Mouse (Mus musculus) heart, embryonic 15.5 days (tissue): Measurements from ENCODE around the gene Lst1. TPM values are rescaled to one million over a fixed set of nuclear protein-coding genes. Genes with fewer than 3 reads are reported as not detected.

Experiments
- ATAC-seq: fragments of 200-750 bp; cut with Nextera tagmentation; replicated peaks from 2 replicates; pipeline ENCODE4 v1.8.0; 2017; ENCODE audit warnings: low read depth, moderate TSS enrichment; ENCODE audit not compliant: insufficient number of reproducible peaks, insufficient read depth, low FRiP score
- H3K27ac ChIP-seq: fragments of 300-500 bp; sonication (generic); 2 replicates; pipeline ENCODE4 v1.5.1; 2015; ENCODE audit warnings: mild to moderate bottlenecking, inconsistent platforms
- H3K27me3 ChIP-seq: fragments of 300-500 bp; sonication (generic); 2 replicates; pipeline ENCODE4 v1.6.1; 2015; ENCODE audit warnings: inconsistent platforms
- H3K36me3 ChIP-seq: fragments of 300-500 bp; sonication (generic); 2 replicates; pipeline ENCODE4 v1.6.1; 2015; ENCODE audit warnings: mild to moderate bottlenecking, inconsistent platforms
- H3K4me1 ChIP-seq: fragments of 300-500 bp; sonication (generic); replicated peaks from 2 replicates; pipeline ENCODE4 v1.6.1; 2015; ENCODE audit warnings: inconsistent platforms
- H3K4me2 ChIP-seq: fragments of 300-500 bp; sonication (generic); 2 replicates; pipeline ENCODE4 v1.6.1; 2015; ENCODE audit warnings: inconsistent platforms, mild to moderate bottlenecking, moderate library complexity
- H3K4me3 ChIP-seq: fragments of 300-500 bp; sonication (generic); 2 replicates; pipeline ENCODE4 v1.5.1; 2015; ENCODE audit warnings: mild to moderate bottlenecking, inconsistent platforms
- H3K9ac ChIP-seq: fragments of 300-500 bp; sonication (generic); 2 replicates; pipeline ENCODE4 v1.6.1; 2015; ENCODE audit warnings: mild to moderate bottlenecking, inconsistent platforms
- H3K9me3 ChIP-seq: fragments of 300-500 bp; sonication (generic); replicated peaks from 2 replicates; pipeline ENCODE4 v1.6.1; 2016; ENCODE audit warnings: inconsistent platforms
- WGBS: fragments of 180-500 bp; shearing (Covaris S2); methylation state at CpG from one replicate; pipeline ENCODE4 v1.1.7; 2015; ENCODE audit warnings: mixed read lengths; 5-methylcytosine and 5-hydroxymethylcytosine counted together
- polyA plus RNA-seq: library from polyadenylated mRNA; unstranded; fragments of >200 nt; fragmentation: Nextera tagmentation; extraction: Ambion mirVana; gene quantifications from 2 replicates; pipeline ENCODE4 v1.2.1, GENCODE M21; 2015

The Lst1 gene
- polyA plus RNA-seq, 1 experiment from 2014 or later, result 8.1 TPM

DNA sequence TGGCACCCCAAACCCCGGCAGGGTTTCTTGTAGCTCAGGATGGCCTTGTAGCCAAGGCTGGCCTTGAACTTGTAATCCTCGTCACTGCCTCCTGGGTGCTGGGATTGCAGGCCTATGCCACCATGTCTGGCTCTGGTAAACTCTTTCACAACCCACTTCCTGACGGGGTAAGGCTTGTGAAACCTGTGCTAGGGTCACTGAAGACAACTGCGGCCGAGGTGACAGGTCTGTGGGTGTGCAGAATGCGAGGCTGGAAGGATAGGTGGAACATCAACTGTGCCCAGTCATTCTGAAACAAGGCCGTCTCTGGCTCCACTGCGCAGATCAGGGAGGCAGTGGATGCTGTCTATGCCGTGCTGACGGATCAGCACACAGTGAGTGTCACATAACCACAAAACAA lies 42.8 kb upstream of the Lst1 start:
- H3K9ac ChIP-seq, result no peak overlapping the region
- H3K27me3 ChIP-seq, result no peaks in the 10 kb centered on the region
- no peak overlapping the region for H3K4me3 ChIP-seq
- no peak overlapping the region for H3K27ac ChIP-seq
- H3K4me2 ChIP-seq, result no peak overlapping the region
- WGBS, result 87% methylated on average over 10 of the region's 10 CpGs
- H3K36me3 ChIP-seq, result peaks cover 37% of the 10 kb centered on the region
- peaks cover 37% of the 10 kb centered on the region for H3K4me1 ChIP-seq
- no peak for ATAC-seq
- no peaks in the 10 kb centered on the region for H3K9me3 ChIP-seq

DNA sequence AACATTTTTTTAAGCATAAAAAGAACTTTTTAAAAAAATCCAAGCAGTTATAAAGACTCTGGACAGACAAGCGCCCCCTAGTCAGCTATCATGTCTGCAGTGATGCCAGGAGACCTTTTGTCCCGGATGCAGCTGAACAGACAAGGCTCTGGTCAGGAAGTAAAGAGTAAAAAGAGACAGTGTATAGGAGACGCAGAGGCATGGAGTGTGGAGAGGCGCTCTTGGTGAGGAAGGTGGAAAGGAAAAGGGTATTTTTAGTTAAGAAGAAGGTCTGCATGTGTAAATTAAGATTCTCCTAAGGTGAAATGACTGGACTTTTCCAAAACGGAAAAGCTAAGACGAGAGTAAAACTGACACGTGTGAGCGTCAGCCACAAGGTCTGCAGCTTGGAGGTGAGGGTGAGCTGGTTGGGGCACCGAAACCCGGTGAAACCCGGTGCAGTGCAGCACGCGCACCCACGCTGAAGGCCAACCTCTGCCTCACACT lies 38.4 kb upstream of the Lst1 start:
- H3K4me1 ChIP-seq, result 0 out of 2 replicates have a peak, but pooled peaks cover 7% of the 10 kb centered on the region
- no peak overlapping the region for H3K4me3 ChIP-seq
- H3K9me3 ChIP-seq, result no peaks in the 10 kb centered on the region
- no peak overlapping the region for H3K9ac ChIP-seq
- H3K27ac ChIP-seq, result no peak overlapping the region
- H3K27me3 ChIP-seq, result no peaks in the 10 kb centered on the region
- 74% methylated on average over 14 of the region's 14 CpGs for WGBS
- no peak for ATAC-seq
- H3K4me2 ChIP-seq, result no peak overlapping the region
- H3K36me3 ChIP-seq, result peaks cover 42% of the 10 kb centered on the region

- Histone ChIP-seq H3K27ac (no peak overlapping the region), H3K4me1 (peaks cover 14% of the 10 kb centered on the region), H3K9me3 (no peaks in the 10 kb centered on the region), H3K4me3 (no peak overlapping the region), H3K9ac (no peak overlapping the region), H3K27me3 (no peaks in the 10 kb centered on the region), H3K36me3 (peaks cover 37% of the 10 kb centered on the region), H3K4me2 (no peak overlapping the region)
- no peak for ATAC-seq
- 90% methylated on average over 5 of the region's 5 CpGs for WGBS
These were observed 37.2 kb upstream of the Lst1 start for GRCm38 (mm10) chr17:35225456-35225855.

DNA sequence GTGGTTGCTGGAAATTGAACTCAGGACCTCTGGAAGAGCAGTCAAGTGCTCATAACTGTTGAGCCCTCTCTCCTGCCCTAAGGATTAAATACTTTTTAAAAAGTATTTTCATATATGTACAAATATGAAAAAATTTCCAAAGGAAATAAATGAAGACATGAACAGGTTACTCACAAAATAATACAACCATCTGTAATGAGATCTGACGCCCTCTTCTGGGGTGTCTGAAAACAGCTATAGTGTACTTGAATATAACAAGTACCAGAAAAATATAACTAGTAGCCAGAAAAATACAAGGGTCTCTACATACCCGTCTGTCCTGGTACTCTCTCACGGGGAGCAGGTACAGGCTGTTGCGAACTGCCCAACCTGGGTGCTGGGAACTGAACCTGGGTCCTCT lies 36.4 kb upstream of the Lst1 start:
- H3K27ac ChIP-seq, result no peak overlapping the region
- ATAC-seq, result no peak
- no peak overlapping the region for H3K4me3 ChIP-seq
- peaks cover 22% of the 10 kb centered on the region for H3K4me1 ChIP-seq
- H3K9me3 ChIP-seq, result no peaks in the 10 kb centered on the region
- no peak overlapping the region for H3K9ac ChIP-seq
- no peaks in the 10 kb centered on the region for H3K27me3 ChIP-seq
- peaks cover 36% of the 10 kb centered on the region for H3K36me3 ChIP-seq
- 99% methylated on average over 4 of the region's 4 CpGs for WGBS
- H3K4me2 ChIP-seq, result no peak overlapping the region

DNA sequence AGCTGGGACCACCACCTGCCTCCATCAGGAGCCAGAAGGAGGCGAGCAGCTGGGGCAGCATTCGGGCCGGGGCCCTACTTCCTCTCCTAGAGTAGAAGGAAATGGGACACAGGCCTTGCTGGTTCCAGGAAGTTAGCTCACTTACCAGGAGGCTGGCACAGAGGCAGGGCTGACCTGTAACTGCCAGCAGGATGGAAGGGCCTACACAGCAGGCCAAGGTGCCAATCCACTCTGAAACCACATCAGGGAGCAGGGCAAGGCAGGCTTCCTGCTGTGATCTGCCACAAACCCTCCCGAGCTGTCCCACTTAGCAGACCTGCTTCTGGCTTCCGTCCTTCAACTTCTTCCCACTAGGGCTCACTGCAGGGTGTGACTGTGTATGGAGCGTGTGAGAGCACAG lies 34.1 kb upstream of the Lst1 start:
- Histone ChIP-seq H3K4me1 (peaks cover 34% of the 10 kb centered on the region), H3K9me3 (no peaks in the 10 kb centered on the region), H3K27me3 (no peaks in the 10 kb centered on the region), H3K9ac (no peak overlapping the region), H3K27ac (peak overlapping the region; percentile 39), H3K4me2 (no peak overlapping the region), H3K4me3 (no peak overlapping the region), H3K36me3 (peaks cover 16% of the 10 kb centered on the region; the same call in 1 of the 2 replicates)
- 51% methylated on average over 6 of the region's 6 CpGs for WGBS
- ATAC-seq, result no peak

DNA sequence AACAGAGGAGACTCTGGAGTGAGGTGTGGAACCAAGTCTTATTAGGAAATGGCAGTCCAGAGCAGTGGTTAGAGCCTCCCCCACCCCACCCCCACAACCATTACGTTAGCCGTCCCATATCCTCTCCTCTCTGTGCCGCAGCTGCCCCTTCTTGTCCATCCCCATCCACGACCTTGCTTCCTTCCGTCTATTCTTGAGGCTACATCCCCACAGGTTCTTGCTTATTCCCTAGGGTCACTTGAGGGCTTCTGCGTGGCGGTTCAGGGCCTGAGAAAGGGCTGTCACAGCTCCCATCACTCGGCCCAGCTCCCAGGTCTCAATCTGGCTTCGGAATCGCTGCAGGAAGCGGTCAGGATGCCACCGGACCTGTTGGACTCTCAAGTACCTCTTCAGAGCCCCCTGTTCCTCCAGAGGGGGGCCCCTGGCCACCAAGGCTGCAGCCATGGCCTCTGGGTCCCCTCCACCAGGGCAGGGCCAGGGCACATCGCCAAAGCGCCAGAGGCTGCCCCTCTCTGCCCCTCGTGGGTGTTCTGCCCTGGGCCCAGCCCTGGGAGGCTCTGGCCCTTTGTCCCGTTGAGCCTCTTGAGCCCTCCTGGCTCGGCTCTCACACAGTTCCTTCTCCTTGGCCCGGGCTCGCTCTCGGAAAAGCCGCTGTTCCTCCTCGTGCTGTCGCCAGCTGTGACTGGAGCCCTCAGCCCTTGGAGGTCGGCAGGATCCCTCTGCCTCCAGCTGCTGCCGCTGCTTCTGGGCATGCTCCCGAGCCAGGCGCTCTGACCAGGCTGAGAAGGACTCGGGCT lies 32.1 kb upstream of the Lst1 start, which contains the start of gene Gm16181:
Gene Gm16181 (plus strand): TSS at position 679 of the 797 bp plus-strand sequence.
- Histone ChIP-seq H3K36me3 (peaks cover 11% of the 10 kb centered on the region; the same call in 1 of the 2 replicates), H3K4me3 (no peak within 1 kb of the TSS), H3K4me1 (peaks cover 28% of the 10 kb centered on the region), H3K9ac (no peak within 1 kb of the TSS), H3K9me3 (no peaks in the 10 kb centered on the region), H3K27me3 (no peaks in the 10 kb centered on the region), H3K4me2 (no peak within 1 kb of the TSS), H3K27ac (peak within 1 kb of the TSS; percentile 60)
- 66% methylated on average over 28 of the region's 28 CpGs for WGBS
- ATAC-seq, result no peak

- no peak overlapping the region for H3K4me3 ChIP-seq
- H3K9ac ChIP-seq, result no peak overlapping the region
- H3K4me1 ChIP-seq, result peaks cover 29% of the 10 kb centered on the region
- no peaks in the 10 kb centered on the region for H3K9me3 ChIP-seq
- ATAC-seq, result no peak
- no peak overlapping the region for H3K4me2 ChIP-seq
- peaks cover 6% of the 10 kb centered on the region; the same call in 1 of the 2 replicates for H3K36me3 ChIP-seq
- 54% methylated on average over 6 of the region's 6 CpGs for WGBS
- no peaks in the 10 kb centered on the region for H3K27me3 ChIP-seq
- peak overlapping the region; percentile 58 for H3K27ac ChIP-seq
These were observed 31.4 kb upstream of the Lst1 start for GRCm38 (mm10) chr17:35219601-35220041.

DNA sequence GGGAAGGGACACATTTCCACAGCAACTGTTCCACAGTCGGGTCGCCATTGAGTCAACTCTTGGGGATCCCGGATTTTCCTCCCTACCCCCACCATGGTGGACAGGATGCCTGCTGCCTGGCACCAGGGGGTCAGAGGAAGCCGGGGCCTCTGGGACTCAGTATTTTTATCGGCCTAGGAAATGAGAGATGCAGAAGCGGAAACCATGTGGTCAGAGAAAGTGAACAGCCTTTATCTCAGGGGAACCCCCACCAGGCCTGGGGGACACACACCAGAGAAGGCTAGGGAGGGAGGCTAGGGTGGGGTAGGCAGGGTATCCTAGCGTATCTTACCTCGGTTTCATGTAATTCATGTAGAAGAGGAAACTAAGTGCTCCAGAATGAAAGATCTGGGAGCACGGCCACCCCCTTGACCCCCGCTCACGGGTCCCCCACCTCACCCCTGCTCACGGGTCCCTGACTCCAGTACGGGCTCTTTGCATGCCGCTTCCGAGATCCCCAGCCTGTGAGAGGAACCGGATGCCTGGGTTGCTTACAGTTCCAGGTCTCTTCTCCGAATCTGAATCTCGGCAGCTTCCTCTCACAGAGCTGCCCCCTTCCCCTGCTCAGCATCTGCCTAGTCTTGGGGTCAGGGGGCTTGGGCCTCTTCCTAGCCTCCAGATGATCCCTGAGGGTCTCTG lies 30.4 kb upstream of the Lst1 start:
- no peak overlapping the region for H3K9ac ChIP-seq
- WGBS, result 56% methylated on average over 18 of the region's 18 CpGs
- H3K27me3 ChIP-seq, result no peaks in the 10 kb centered on the region
- H3K27ac ChIP-seq, result peak overlapping the region; percentile 58
- ATAC-seq, result peak; percentile 72
- peaks cover 32% of the 10 kb centered on the region for H3K4me1 ChIP-seq
- H3K4me2 ChIP-seq, result peak overlapping the region; percentile 33
- H3K9me3 ChIP-seq, result no peaks in the 10 kb centered on the region
- no peak overlapping the region for H3K4me3 ChIP-seq
- H3K36me3 ChIP-seq, result peaks cover 6% of the 10 kb centered on the region; the same call in 1 of the 2 replicates

DNA sequence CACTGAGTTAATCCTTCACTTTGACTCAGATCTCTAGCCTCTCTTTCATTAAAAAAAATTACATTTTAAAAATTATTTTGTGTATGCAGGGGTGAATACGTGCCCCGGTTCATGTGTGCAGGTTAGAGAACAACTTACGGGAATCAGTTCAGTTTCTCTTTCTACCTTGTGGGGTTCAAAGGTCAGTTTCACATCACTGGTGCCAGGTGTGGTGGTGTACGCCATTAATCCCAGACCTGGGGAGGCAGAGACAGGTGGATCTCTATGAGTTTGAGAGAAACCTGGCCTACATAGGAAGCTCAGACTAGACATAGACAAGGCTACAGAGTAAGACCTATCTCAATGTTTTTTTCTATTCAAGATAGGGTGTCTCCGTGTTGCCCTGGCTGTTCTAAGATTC lies 24.8 kb upstream of the Lst1 start:
- no peaks in the 10 kb centered on the region for H3K27me3 ChIP-seq
- ATAC-seq, result no peak
- WGBS, result 86% methylated on average over 5 of the region's 5 CpGs

DNA sequence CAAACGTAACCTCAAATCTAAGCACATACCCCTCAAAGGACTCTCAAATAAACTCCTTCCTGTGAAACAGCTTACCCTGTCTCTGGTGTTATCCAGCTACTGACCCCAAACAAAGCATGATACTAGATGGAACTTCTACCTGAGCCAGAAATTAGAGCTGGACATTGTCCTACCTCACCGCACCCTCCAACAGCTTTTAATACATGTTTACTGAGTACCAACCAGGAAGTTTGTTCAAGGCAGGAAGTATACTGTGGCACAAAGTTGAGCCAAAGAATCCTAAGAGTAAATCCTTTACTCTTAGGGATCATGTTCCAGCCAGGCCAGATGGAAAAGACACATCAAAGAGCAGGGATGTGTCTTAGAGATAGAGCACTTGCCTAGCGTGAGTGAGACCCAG lies 22.4 kb upstream of the Lst1 start:
- no peak for ATAC-seq
- no peaks in the 10 kb centered on the region for H3K36me3 ChIP-seq
- no peak overlapping the region for H3K4me2 ChIP-seq
- H3K9me3 ChIP-seq, result no peaks in the 10 kb centered on the region
- 61% methylated on average over 3 of the region's 3 CpGs for WGBS
- H3K4me1 ChIP-seq, result 0 out of 2 replicates have a peak, but pooled peaks cover 4% of the 10 kb centered on the region
- H3K4me3 ChIP-seq, result no peak overlapping the region
- H3K9ac ChIP-seq, result no peak overlapping the region
- peaks cover 5% of the 10 kb centered on the region; the same call in 1 of the 2 replicates for H3K27me3 ChIP-seq
- no peak overlapping the region for H3K27ac ChIP-seq

More for the DNA sequence above, 24.8 kb upstream of the Lst1 start:
- H3K4me1 ChIP-seq, result 0 out of 2 replicates have a peak, but pooled peaks cover 4% of the 10 kb centered on the region
- no peak overlapping the region for H3K4me3 ChIP-seq
- H3K4me2 ChIP-seq, result no peak overlapping the region
- H3K9ac ChIP-seq, result no peak overlapping the region
- H3K36me3 ChIP-seq, result no peaks in the 10 kb centered on the region
- H3K9me3 ChIP-seq, result no peaks in the 10 kb centered on the region
- H3K27ac ChIP-seq, result no peak overlapping the region

- Histone ChIP-seq H3K9me3 (no peaks in the 10 kb centered on the region), H3K4me2 (no peak overlapping the region), H3K27ac (no peak overlapping the region), H3K27me3 (peaks cover 11% of the 10 kb centered on the region), H3K4me1 (peaks cover 7% of the 10 kb centered on the region; the same call in 1 of the 2 replicates), H3K4me3 (no peak overlapping the region), H3K9ac (no peak overlapping the region), H3K36me3 (no peaks in the 10 kb centered on the region)
- WGBS, result 59% methylated on average over 12 of the region's 12 CpGs
- ATAC-seq, result no peak
These were observed 21.7 kb upstream of the Lst1 start for GRCm38 (mm10) chr17:35209785-35210535.
